Mouse (Mus musculus) CH12.LX (cell line): ENCODE data around the gene Pxk.

Source experiments
- CTCF ChIP-seq, 2 experiments: IDR thresholded peaks in 1 of 2; conservative IDR thresholded peaks in 1 of 2; 2 replicates each; pipeline ENCODE4 v1.5.1; 2011 to 2012; ENCODE audit warnings: low read depth in 2 of 2, low read length in 2 of 2, improper control_type of control experiment in 1 of 2, inconsistent platforms in 1 of 2, mild to moderate bottlenecking in 1 of 2, moderate library complexity in 1 of 2
- EP300 ChIP-seq: IDR thresholded peaks from 2 replicates; pipeline ENCODE4 v1.6.1; 2011; ENCODE audit warnings: low read length, improper control_type of control experiment
- HCFC1 ChIP-seq: IDR thresholded peaks from 2 replicates; pipeline ENCODE4 v1.6.1; 2012; ENCODE audit warnings: low read depth, mild to moderate bottlenecking, inconsistent platforms, low read length, improper control_type of control experiment
- MAFK ChIP-seq: IDR thresholded peaks from 2 replicates; pipeline ENCODE4 v1.6.1; 2011; ENCODE audit warnings: low read length, improper control_type of control experiment; ENCODE audit not compliant: insufficient replicate concordance
- MEF2A ChIP-seq: IDR thresholded peaks from 2 replicates; pipeline ENCODE4 v1.6.1; 2014; ENCODE audit warnings: low read depth, mild to moderate bottlenecking, inconsistent platforms, low read length, improper control_type of control experiment, borderline replicate concordance
- POLR2A ChIP-seq: IDR thresholded peaks from 2 replicates; pipeline ENCODE4 v1.6.1; 2011; ENCODE audit warnings: low read depth, mild to moderate bottlenecking, improper control_type of control experiment, low read length
- RAD21 ChIP-seq: IDR thresholded peaks from 2 replicates; pipeline ENCODE4 v1.6.1; 2011; ENCODE audit warnings: low read depth, mild to moderate bottlenecking, low read length, improper control_type of control experiment, moderate library complexity
- RCOR1 ChIP-seq: conservative IDR thresholded peaks from 2 replicates; pipeline ENCODE4 v1.6.1; 2012; ENCODE audit warnings: low read depth, mild to moderate bottlenecking, inconsistent platforms, low read length, improper control_type of control experiment
- ZNF384 ChIP-seq: IDR thresholded peaks from 2 replicates; pipeline ENCODE4 v1.6.1; 2012; ENCODE audit warnings: low read depth, low read length, improper control_type of control experiment, inconsistent platforms

DNA sequence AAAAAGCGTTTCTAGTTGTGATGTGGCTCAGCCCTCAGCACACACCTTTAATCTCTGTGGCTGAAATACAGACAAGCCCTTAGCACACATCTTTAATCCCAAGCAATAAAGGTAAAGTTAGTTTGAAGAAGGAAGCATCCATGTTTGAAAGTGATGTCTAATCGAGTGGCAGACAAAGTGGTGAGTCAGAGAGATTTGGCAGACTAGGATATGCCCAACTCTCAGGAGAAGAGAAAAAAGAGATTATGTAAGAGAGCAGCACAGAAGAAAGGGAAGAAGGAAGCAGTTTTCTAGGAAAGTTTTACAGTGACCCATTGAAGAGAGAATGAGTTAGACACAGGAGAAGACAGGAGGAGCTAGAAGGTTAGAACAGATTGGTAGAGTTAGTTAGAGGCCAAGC, 9.0 kb upstream of the Pxk start:
- no peak for TF ChIP-seq EP300
- TF ChIP-seq RCOR1 = no peak
- no peak for TF ChIP-seq ZNF384
- no peak for TF ChIP-seq MAFK
- no peak for TF ChIP-seq CTCF (conservative IDR thresholded peaks at IDR 0.05 in 1 of 2, IDR thresholded peaks at IDR 0.05 in 1 of 2; ENCODE audit: low read depth in 2 of 2, low read length in 2 of 2)
- no peak for TF ChIP-seq POLR2A
- TF ChIP-seq RAD21 = no peak
- TF ChIP-seq MEF2A = no peak
- no peak for TF ChIP-seq HCFC1
